21 mouse cellular contexts compared by ENCODE assay signal in the genomic region with DNA sequence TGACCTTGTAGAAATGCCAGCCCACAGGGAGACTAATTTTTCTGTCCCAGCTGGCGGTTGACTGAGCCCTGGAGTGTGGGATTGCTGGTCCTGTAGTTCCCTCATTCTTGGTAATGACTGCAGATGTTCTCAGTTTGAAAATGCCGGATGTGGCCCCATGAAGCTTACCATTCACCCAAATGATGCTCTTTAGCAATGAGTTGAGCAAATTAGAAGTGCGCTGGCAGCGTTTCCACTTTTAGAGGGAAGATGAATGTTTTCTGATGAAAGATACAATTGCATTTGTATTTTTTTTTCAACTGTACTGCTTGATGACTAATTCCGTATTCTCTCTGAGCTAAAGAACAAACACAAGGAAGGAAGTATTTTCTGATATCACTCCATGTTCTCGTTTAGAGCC.
"Had no signal": no experiment of that assay in that cellular context is flagged by ENCODE, and none has a peak within 500 bp of the region (broad histone marks: within the 10 kb centered on the region; RNA-seq: fewer than 3 reads in every experiment).

No protein-coding gene starts in this region.

- H3K4me3 ChIP-seq: kidney, embryonic 15.5 days; limb, embryonic 12.5 days; limb, embryonic 15.5 days; midbrain, embryonic 12.5 days; midbrain, embryonic 15.5 days; neural tube, embryonic 12.5 days; neural tube, embryonic 15.5 days had no signal

- H3K9me3 ChIP-seq: kidney, embryonic 15.5 days; limb, embryonic 12.5 days; limb, embryonic 15.5 days; midbrain, embryonic 12.5 days; midbrain, embryonic 15.5 days; neural tube, embryonic 12.5 days; neural tube, embryonic 15.5 days had no signal

- H3K27me3 ChIP-seq: midbrain, embryonic 12.5 days; midbrain, embryonic 15.5 days; neural tube, embryonic 12.5 days; neural tube, embryonic 15.5 days had no signal

- DNase-seq: kidney, adult 8-10 months; kidney, postnatal 10 days; kidney, postnatal 36 days; left cerebral cortex, postnatal 4 days; liver, postnatal 0 days; lung, embryonic 14.5 days; right cerebral cortex, postnatal 25 days; spleen, adult 18-20 months; thymus, adult 18-20 months; thymus, postnatal 4 days had no signal

- ATAC-seq: liver, postnatal 0 days; lung, postnatal 0 days; midbrain, embryonic 15.5 days had no signal

- H3K4me2 ChIP-seq: kidney, embryonic 15.5 days; limb, embryonic 12.5 days; limb, embryonic 15.5 days; liver, embryonic 11.5 days; lung, embryonic 14.5 days; midbrain, embryonic 12.5 days; midbrain, embryonic 15.5 days; neural tube, embryonic 12.5 days had no signal

- H3K27ac ChIP-seq: kidney, embryonic 15.5 days; limb, embryonic 12.5 days; limb, embryonic 15.5 days; liver, embryonic 14.5 days; macrophage; midbrain, embryonic 12.5 days; midbrain, embryonic 15.5 days; neural tube, embryonic 12.5 days had no signal

- H3K9ac ChIP-seq: kidney, embryonic 15.5 days; limb, embryonic 12.5 days; limb, embryonic 15.5 days; liver, embryonic 14.5 days; liver, postnatal 0 days; lung, embryonic 14.5 days; midbrain, embryonic 12.5 days; midbrain, embryonic 15.5 days; neural tube, embryonic 12.5 days; neural tube, embryonic 15.5 days had no signal

- H3K36me3 ChIP-seq: kidney, embryonic 15.5 days; limb, embryonic 12.5 days; limb, embryonic 15.5 days; midbrain, embryonic 12.5 days; midbrain, embryonic 15.5 days; neural tube, embryonic 12.5 days; neural tube, embryonic 15.5 days had no signal
